In the genomic region with DNA sequence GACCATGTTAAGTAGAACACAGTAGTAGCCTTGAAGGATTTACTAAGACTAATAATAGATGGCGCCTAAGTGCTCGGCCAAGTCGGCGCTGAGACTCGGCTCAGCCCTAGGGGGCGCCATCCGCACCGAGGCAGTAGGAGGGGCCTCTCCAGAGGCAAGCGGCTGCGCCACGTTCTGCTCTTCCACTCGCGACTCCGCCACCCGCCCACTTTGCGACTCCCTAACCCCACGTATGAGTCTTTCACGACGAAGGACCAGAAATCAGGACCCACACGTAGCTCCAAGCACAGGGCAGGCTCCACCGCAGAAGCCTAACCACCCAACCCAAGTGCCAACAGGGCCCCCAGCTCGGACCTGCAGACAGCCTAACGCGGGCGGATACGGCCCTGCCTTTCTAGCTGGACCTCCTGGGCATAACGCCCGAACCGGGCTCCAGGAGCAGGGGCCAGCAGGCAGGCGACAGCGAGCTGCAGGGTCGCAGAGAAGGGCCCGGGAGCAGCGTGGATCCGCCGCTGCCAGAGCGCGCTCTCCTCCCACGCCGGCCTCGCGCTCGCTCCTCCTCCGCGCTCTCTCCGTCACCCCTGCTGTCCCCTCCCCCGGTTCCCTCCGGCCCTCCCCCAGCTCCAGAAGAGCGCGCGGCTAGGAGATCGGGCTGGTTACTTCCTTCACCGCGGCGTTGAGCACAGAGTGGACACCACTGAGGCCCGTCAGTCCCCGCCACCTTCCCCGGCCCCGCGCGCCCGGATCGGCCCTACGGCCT, we compare ENCODE assay signal across 8 mouse cellular contexts. TPM values are rescaled to one million over a fixed set of nuclear protein-coding genes. Genes with fewer than 3 reads are reported as not detected.
DNase-seq lines count a peak whose midpoint lies in the region; ATAC-seq lines count a peak whose summit lies in the region.

Gene Ets2 (plus strand): TSS at position 274 of the 760 bp plus-strand sequence.

- H3K4me1 ChIP-seq in hindbrain, embryonic 16.5 days (ENCODE audit: control insufficient read depth, insufficient read depth, low read depth, low read length), result peaks cover 9% of the 10 kb centered on the region

- peak within 1 kb of the TSS; percentile 78 for H3K4me3 ChIP-seq in hindbrain, embryonic 16.5 days (ENCODE audit: low read length)
- peak within 1 kb of the TSS; percentile 86 for H3K4me3 ChIP-seq in macrophage (ENCODE audit: inconsistent target)

- H3K9me3 ChIP-seq in hindbrain, embryonic 16.5 days (ENCODE audit: control insufficient read depth, low read length), result no peaks in the 10 kb centered on the region

- H3K4me2 ChIP-seq in hindbrain, embryonic 16.5 days (ENCODE audit: low read length), result peak within 1 kb of the TSS; percentile 87

- H3K27me3 ChIP-seq in hindbrain, embryonic 16.5 days (replicated peaks; ENCODE audit: control insufficient read depth, insufficient read depth, low read length), result no peaks in the 10 kb centered on the region

- DNase-seq in T-cell, adult 2 months (ENCODE audit: low spot score), result peak; percentile 90
- peak; percentile 91 to 93 for DNase-seq in cerebellum, postnatal 36 days
- DNase-seq in gastrocnemius, adult 18-20 months (ENCODE audit: low spot score), result peak; percentile 92
- DNase-seq in left cerebral cortex, adult 18-20 months (ENCODE audit: low spot score in 2 of 2), result peak; percentile 90 to 94
- peak; percentile 90 for DNase-seq in right cerebral cortex, adult 18-20 months
- DNase-seq in urinary bladder, postnatal 10 days (ENCODE audit: low spot score), result peak; percentile 72

- ATAC-seq in hindbrain, embryonic 16.5 days, result peak; percentile 96

- WGBS in hindbrain, embryonic 16.5 days, result 1% methylated on average over 59 of the region's 64 CpGs
- under 1% methylated on average over 59 of the region's 64 CpGs for WGBS in macrophage (ENCODE audit: missing documents)

- H3K36me3 ChIP-seq in hindbrain, embryonic 16.5 days (ENCODE audit: control insufficient read depth, insufficient read depth, low read length), result no peaks in the 10 kb centered on the region
- no peaks in the 10 kb centered on the region for H3K36me3 ChIP-seq in macrophage (ENCODE audit: inconsistent target)

- H3K9ac ChIP-seq in hindbrain, embryonic 16.5 days (ENCODE audit: low read depth, low read length), result peak within 1 kb of the TSS; percentile 94

- peaks cover 44% of the 10 kb centered on the region for H3K79me2 ChIP-seq in macrophage (ENCODE audit: inconsistent target)

- H3K27ac ChIP-seq in hindbrain, embryonic 16.5 days (ENCODE audit: low read depth, low read length), result peak within 1 kb of the TSS; percentile 97
- peak within 1 kb of the TSS; percentile 64 for H3K27ac ChIP-seq in macrophage

RNA-seq across cellular contexts. Expression of gene Ets2, which starts in this region (rescaled TPM):
- 10 to 100 TPM; 20.5 to 26.7 TPM for total RNA-seq in gastrocnemius, adult 18-20 months (2021)
- 23.1 and 26.2 TPM in 2 replicates for polyA plus RNA-seq in hindbrain, embryonic 16.5 days (2015; fragmentation: Nextera tagmentation; extraction: Ambion mirVana)
- total RNA-seq in left cerebral cortex, adult 18-20 months (2021), result 10 to 100 TPM; 68.8 to 78.1 TPM
- total RNA-seq in macrophage (2018; cell fraction: chromatin; rRNA removed), result 100 to 1,000 TPM in 15 of 26 experiments, 10 to 100 TPM in 11; 14.0 to 247 (median 110) TPM
- 100 to 1,000 TPM in 2 of 26 experiments, 10 to 100 TPM in 22, 1 to 10 TPM in 2; 8.8 to 119 (median 25.7) TPM for total RNA-seq in macrophage (2018; cell fraction: cytosol; rRNA removed)
- total RNA-seq in macrophage (2018; cell fraction: nucleus; rRNA removed), result 100 to 1,000 TPM in 11 of 26 experiments, 10 to 100 TPM in 14, 1 to 10 TPM in 1; 8.5 to 226 (median 82.6) TPM
- polyA plus RNA-seq in macrophage (2018), result 9.6 to 50.9 TPM (median 13.2 TPM) in 3 replicates

Comparison
In these comparisons a context has a peak if more than half of its experiments do, and no peak if none do; other contexts are left out.
1. Peak in every context shown above with its lines: DNase-seq, ATAC-seq, H3K4me3 ChIP-seq and H3K27ac ChIP-seq.